Mouse (Mus musculus): ENCODE data around the gene Nomo1. TPM values are rescaled to one million over a fixed set of nuclear protein-coding genes. Genes with fewer than 3 reads are reported as not detected.

Gene Nomo1
- polyA plus RNA-seq, 1 experiment from 2014 or later: 14.9 TPM

- Histone ChIP-seq H3K27me3 (ENCODE audit: control insufficient read depth, insufficient read depth, low read length) (no peaks in the 10 kb centered on the region), H3K27ac (ENCODE audit: low read depth, low read length) (no peak overlapping the region), H3K9ac (ENCODE audit: low read depth, low read length) (no peak overlapping the region), H3K36me3 (ENCODE audit: control insufficient read depth, insufficient read depth, low read length) (no peaks in the 10 kb centered on the region), H3K9me3 (ENCODE audit: control insufficient read depth, low read length) (no peaks in the 10 kb centered on the region), H3K4me3 (ENCODE audit: low read depth, low read length) (no peak overlapping the region), H3K4me1 (replicated peaks; ENCODE audit: control insufficient read depth, insufficient read depth, low read length) (0 out of 2 replicates have a peak, but pooled peaks cover 3% of the 10 kb centered on the region), H3K4me2 (replicated peaks; ENCODE audit: low read depth, low read length) (no peak overlapping the region)
- DNase-seq (ENCODE audit: low spot score): no peak
- 69% methylated on average over 3 of the region's 3 CpGs for WGBS
- ATAC-seq (ENCODE audit: low FRiP score): no peak
These were observed 79.9 kb downstream of the Nomo1 start for GRCm38 (mm10) chr7:46113435-46113834.

GRCm38 (mm10) chr7:46116118-46116581, 82.7 kb downstream of the Nomo1 start:
- DNase-seq (ENCODE audit: low spot score) (no peak), ATAC-seq (ENCODE audit: low FRiP score) (no peak)
- no peak overlapping the region for H3K4me2 ChIP-seq (replicated peaks; ENCODE audit: low read depth, low read length)
- H3K27me3 ChIP-seq (ENCODE audit: control insufficient read depth, insufficient read depth, low read length): no peaks in the 10 kb centered on the region
- 70% methylated on average over 10 of the region's 10 CpGs for WGBS
- no peak overlapping the region for H3K9ac ChIP-seq (ENCODE audit: low read depth, low read length)
- H3K4me1 ChIP-seq (replicated peaks; ENCODE audit: control insufficient read depth, insufficient read depth, low read length): 0 out of 2 replicates have a peak, but pooled peaks cover 3% of the 10 kb centered on the region
- no peaks in the 10 kb centered on the region for H3K9me3 ChIP-seq (ENCODE audit: control insufficient read depth, low read length)
- H3K27ac ChIP-seq (ENCODE audit: low read depth, low read length): no peak overlapping the region
- H3K36me3 ChIP-seq (ENCODE audit: control insufficient read depth, insufficient read depth, low read length): no peaks in the 10 kb centered on the region
- H3K4me3 ChIP-seq (ENCODE audit: low read depth, low read length): no peak overlapping the region

GRCm38 (mm10) chr7:46117035-46117434, 83.5 kb downstream of the Nomo1 start:
- Histone ChIP-seq H3K27ac (ENCODE audit: low read depth, low read length) (no peak overlapping the region), H3K9me3 (ENCODE audit: control insufficient read depth, low read length) (no peaks in the 10 kb centered on the region), H3K4me3 (ENCODE audit: low read depth, low read length) (no peak overlapping the region), H3K4me1 (replicated peaks; ENCODE audit: control insufficient read depth, insufficient read depth, low read length) (0 out of 2 replicates have a peak, but pooled peaks cover 3% of the 10 kb centered on the region), H3K27me3 (ENCODE audit: control insufficient read depth, insufficient read depth, low read length) (no peaks in the 10 kb centered on the region), H3K36me3 (ENCODE audit: control insufficient read depth, insufficient read depth, low read length) (no peaks in the 10 kb centered on the region), H3K4me2 (replicated peaks; ENCODE audit: low read depth, low read length) (no peak overlapping the region), H3K9ac (ENCODE audit: low read depth, low read length) (no peak overlapping the region)
- DNase-seq (ENCODE audit: low spot score) (no peak), ATAC-seq (ENCODE audit: low FRiP score) (no peak)
- WGBS: 94% methylated on average over 16 of the region's 16 CpGs

GRCm38 (mm10) chr7:46122964-46123363, 89.5 kb downstream of the Nomo1 start:
- H3K36me3 ChIP-seq (ENCODE audit: control insufficient read depth, insufficient read depth, low read length): no peaks in the 10 kb centered on the region
- no peaks in the 10 kb centered on the region for H3K27me3 ChIP-seq (ENCODE audit: control insufficient read depth, insufficient read depth, low read length)
- peak; percentile 23 for DNase-seq (ENCODE audit: low spot score)
- H3K27ac ChIP-seq (ENCODE audit: low read depth, low read length): no peak overlapping the region
- H3K9ac ChIP-seq (ENCODE audit: low read depth, low read length): no peak overlapping the region
- 49% methylated on average over 4 of the region's 4 CpGs for WGBS
- H3K4me2 ChIP-seq (replicated peaks; ENCODE audit: low read depth, low read length): no peak overlapping the region
- H3K4me3 ChIP-seq (ENCODE audit: low read depth, low read length): no peak overlapping the region
- no peaks in the 10 kb centered on the region for H3K4me1 ChIP-seq (replicated peaks; ENCODE audit: control insufficient read depth, insufficient read depth, low read length)
- H3K9me3 ChIP-seq (ENCODE audit: control insufficient read depth, low read length): no peaks in the 10 kb centered on the region
- ATAC-seq (ENCODE audit: low FRiP score): no peak

DNA sequence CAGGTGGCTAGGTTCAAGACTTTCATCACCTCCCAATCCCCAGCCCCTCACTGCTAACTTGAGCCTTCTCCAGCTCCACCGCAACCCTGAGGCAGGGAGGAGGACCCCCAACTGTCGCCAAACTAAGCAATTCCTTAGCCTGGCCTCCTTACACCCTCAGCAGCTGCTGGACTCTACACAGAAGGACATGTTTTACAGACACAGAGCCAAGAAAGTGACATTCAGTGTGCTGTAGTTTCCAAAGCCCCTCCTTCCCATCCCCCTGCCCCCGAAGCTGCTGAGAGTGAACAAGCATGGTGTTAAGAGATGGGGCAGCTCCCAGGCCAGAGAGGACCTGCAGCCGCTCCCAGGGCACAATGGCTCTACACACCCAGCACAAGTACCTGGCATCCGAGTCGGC, 91.0 kb downstream of the Nomo1 start:
- Histone ChIP-seq H3K27ac (ENCODE audit: low read depth, low read length) (no peak overlapping the region), H3K9me3 (ENCODE audit: control insufficient read depth, low read length) (no peaks in the 10 kb centered on the region), H3K36me3 (ENCODE audit: control insufficient read depth, insufficient read depth, low read length) (no peaks in the 10 kb centered on the region), H3K4me1 (replicated peaks; ENCODE audit: control insufficient read depth, insufficient read depth, low read length) (no peaks in the 10 kb centered on the region), H3K27me3 (ENCODE audit: control insufficient read depth, insufficient read depth, low read length) (no peaks in the 10 kb centered on the region), H3K4me2 (replicated peaks; ENCODE audit: low read depth, low read length) (no peak overlapping the region), H3K4me3 (ENCODE audit: low read depth, low read length) (no peak overlapping the region), H3K9ac (ENCODE audit: low read depth, low read length) (no peak overlapping the region)
- DNase-seq (ENCODE audit: low spot score) (no peak), ATAC-seq (ENCODE audit: low FRiP score) (no peak)
- WGBS: 78% methylated on average over 6 of the region's 6 CpGs

- DNase-seq (ENCODE audit: low spot score): no peak
- no peaks in the 10 kb centered on the region for H3K27me3 ChIP-seq (ENCODE audit: control insufficient read depth, insufficient read depth, low read length)
- WGBS: 83% methylated on average over 11 of the region's 11 CpGs
These were observed 91.8 kb downstream of the Nomo1 start for GRCm38 (mm10) chr7:46125340-46125739.

GRCm38 (mm10) chr7:46128196-46128595, 94.7 kb downstream of the Nomo1 start:
- DNase-seq (ENCODE audit: low spot score) (peak; percentile 49), ATAC-seq (ENCODE audit: low FRiP score) (peak; percentile 83)
- H3K27ac ChIP-seq (ENCODE audit: low read depth, low read length): no peak overlapping the region
- H3K27me3 ChIP-seq (ENCODE audit: control insufficient read depth, insufficient read depth, low read length): no peaks in the 10 kb centered on the region
- 46% methylated on average over 7 of the region's 7 CpGs for WGBS
- H3K4me2 ChIP-seq (replicated peaks; ENCODE audit: low read depth, low read length): no peak overlapping the region
- H3K9ac ChIP-seq (ENCODE audit: low read depth, low read length): no peak overlapping the region
- 0 out of 2 replicates have a peak, but pooled peaks cover 2% of the 10 kb centered on the region for H3K4me1 ChIP-seq (replicated peaks; ENCODE audit: control insufficient read depth, insufficient read depth, low read length)
- no peaks in the 10 kb centered on the region for H3K9me3 ChIP-seq (ENCODE audit: control insufficient read depth, low read length)
- H3K36me3 ChIP-seq (ENCODE audit: control insufficient read depth, insufficient read depth, low read length): no peaks in the 10 kb centered on the region
- no peak overlapping the region for H3K4me3 ChIP-seq (ENCODE audit: low read depth, low read length)

More at GRCm38 (mm10) chr7:46125340-46125739, 91.8 kb downstream of the Nomo1 start:
- Histone ChIP-seq H3K4me3 (ENCODE audit: low read depth, low read length) (no peak overlapping the region), H3K36me3 (ENCODE audit: control insufficient read depth, insufficient read depth, low read length) (no peaks in the 10 kb centered on the region), H3K4me1 (replicated peaks; ENCODE audit: control insufficient read depth, insufficient read depth, low read length) (no peaks in the 10 kb centered on the region), H3K4me2 (replicated peaks; ENCODE audit: low read depth, low read length) (no peak overlapping the region), H3K27ac (ENCODE audit: low read depth, low read length) (no peak overlapping the region), H3K9ac (ENCODE audit: low read depth, low read length) (no peak overlapping the region), H3K9me3 (ENCODE audit: control insufficient read depth, low read length) (no peaks in the 10 kb centered on the region)
- ATAC-seq (ENCODE audit: low FRiP score): no peak

GRCm38 (mm10) chr7:46129463-46130179, 96.1 kb downstream of the Nomo1 start:
- H3K27me3 ChIP-seq (ENCODE audit: control insufficient read depth, insufficient read depth, low read length): no peaks in the 10 kb centered on the region
- no peak overlapping the region for H3K9ac ChIP-seq (ENCODE audit: low read depth, low read length)
- ATAC-seq (ENCODE audit: low FRiP score) (no peak), DNase-seq (ENCODE audit: low spot score) (no peak)
- H3K4me1 ChIP-seq (replicated peaks; ENCODE audit: control insufficient read depth, insufficient read depth, low read length): 0 out of 2 replicates have a peak, but pooled peaks cover 4% of the 10 kb centered on the region
- H3K9me3 ChIP-seq (ENCODE audit: control insufficient read depth, low read length): no peaks in the 10 kb centered on the region
- no peak overlapping the region for H3K4me2 ChIP-seq (replicated peaks; ENCODE audit: low read depth, low read length)
- no peak overlapping the region for H3K27ac ChIP-seq (ENCODE audit: low read depth, low read length)
- no peaks in the 10 kb centered on the region for H3K36me3 ChIP-seq (ENCODE audit: control insufficient read depth, insufficient read depth, low read length)
- H3K4me3 ChIP-seq (ENCODE audit: low read depth, low read length): no peak overlapping the region
- WGBS: 39% methylated on average over 7 of the region's 7 CpGs

- no peak for ATAC-seq (ENCODE audit: low FRiP score)
- Histone ChIP-seq H3K4me3 (ENCODE audit: low read depth, low read length) (no peak overlapping the region), H3K9ac (ENCODE audit: low read depth, low read length) (no peak overlapping the region), H3K27me3 (ENCODE audit: control insufficient read depth, insufficient read depth, low read length) (no peaks in the 10 kb centered on the region), H3K36me3 (ENCODE audit: control insufficient read depth, insufficient read depth, low read length) (no peaks in the 10 kb centered on the region), H3K4me1 (replicated peaks; ENCODE audit: control insufficient read depth, insufficient read depth, low read length) (0 out of 2 replicates have a peak, but pooled peaks cover 4% of the 10 kb centered on the region), H3K9me3 (ENCODE audit: control insufficient read depth, low read length) (no peaks in the 10 kb centered on the region), H3K27ac (ENCODE audit: low read depth, low read length) (no peak overlapping the region), H3K4me2 (replicated peaks; ENCODE audit: low read depth, low read length) (no peak overlapping the region)
- no peak for DNase-seq (ENCODE audit: low spot score)
- WGBS: 71% methylated on average over 7 of the region's 7 CpGs
These were observed 97.2 kb downstream of the Nomo1 start for GRCm38 (mm10) chr7:46130723-46131122.
